Comparison of ENCODE assay signal across 24 mouse cellular contexts in genomic region chr19:11804423-11804822, GRCm38 (mm10). TPM values are rescaled to one million over a fixed set of nuclear protein-coding genes. Genes with fewer than 3 reads are reported as not detected.
DNase-seq lines count a peak whose midpoint lies in the region; ATAC-seq and TF ChIP-seq lines count a peak whose summit lies in the region.
"Had no signal": no experiment of that assay in that cellular context is flagged by ENCODE, and none has a peak within 500 bp of the region (broad histone marks: within the 10 kb centered on the region; RNA-seq: fewer than 3 reads in every experiment).

No protein-coding gene starts in this region.

- TF ChIP-seq POLR2A in lung, adult 2 months (IDR thresholded peaks at IDR 0.05; ENCODE audit: borderline replicate concordance, extremely low read depth, low read depth, low read length): no peak

- no peak for ATAC-seq in stomach, postnatal 0 days (ENCODE audit: low FRiP score, low TSS enrichment)
- ATAC-seq: activated CD4-positive, CD25-positive, alpha-beta regulatory T cell, adult 4 months; intestine, postnatal 0 days had no signal

- no peak for TF ChIP-seq CTCF in lung, adult 2 months (IDR thresholded peaks at IDR 0.05; ENCODE audit: insufficient read depth, low read length)
- TF ChIP-seq CTCF in stomach, postnatal 0 days (IDR thresholded peaks at IDR 0.05; ENCODE audit: low read depth): no peak

- no peak overlapping the region for H3K9ac ChIP-seq in stomach, postnatal 0 days (ENCODE audit: low read length)
- H3K9ac ChIP-seq: hindbrain, embryonic 15.5 days; liver, embryonic 14.5 days; neural tube, embryonic 13.5 days had no signal

- H3K4me1 ChIP-seq in lung, adult 2 months (ENCODE audit: control insufficient read depth, insufficient read depth, low read length): peaks cover 23% of the 10 kb centered on the region
- H3K4me1 ChIP-seq in stomach, postnatal 0 days (replicated peaks; ENCODE audit: control insufficient read depth, insufficient read depth): no peaks in the 10 kb centered on the region
- H3K4me1 ChIP-seq: hindbrain, embryonic 15.5 days; neural tube, embryonic 13.5 days had no signal

- peak; percentile 95 for DNase-seq in heart, adult 11 months
- DNase-seq in heart, postnatal 4 days: no peak
- DNase-seq in lung, adult 18-20 months: peak; percentile 67 to 73
- DNase-seq in lung, adult 2 months: no peak
- DNase-seq in lung, postnatal 14 days: peak; percentile 39
- DNase-seq in stomach, postnatal 0 days (ENCODE audit: low spot score): no peak
- no peak for DNase-seq in left cerebral cortex, adult 11 months (ENCODE audit: low spot score)
- DNase-seq in natural killer cell, adult 2 months (ENCODE audit: low spot score in 2 of 2): no peak
- DNase-seq: adrenal gland, postnatal 14 days; cerebellum, adult 8-10 months; gastrocnemius, postnatal 10 days had no signal

- H3K9me3 ChIP-seq in stomach, postnatal 0 days (ENCODE audit: control insufficient read depth, low read length): no peaks in the 10 kb centered on the region
- H3K9me3 ChIP-seq: hindbrain, embryonic 15.5 days; neural tube, embryonic 13.5 days had no signal

- H3K4me2 ChIP-seq in stomach, postnatal 0 days (replicated peaks; ENCODE audit: low read depth): no peak overlapping the region
- H3K4me2 ChIP-seq: hindbrain, embryonic 15.5 days; neural tube, embryonic 13.5 days had no signal

- H3K36me3 ChIP-seq in stomach, postnatal 0 days (ENCODE audit: control insufficient read depth, insufficient read depth, low read length): no peaks in the 10 kb centered on the region
- H3K36me3 ChIP-seq: hindbrain, embryonic 15.5 days; neural tube, embryonic 13.5 days had no signal

- WGBS in lung, adult 2 months: 13% methylated on average over 1 of the region's 1 CpGs
- 55% methylated on average over 1 of the region's 1 CpGs for WGBS in stomach, postnatal 0 days

- no peak overlapping the region for H3K4me3 ChIP-seq in lung, adult 2 months (replicated peaks; ENCODE audit: extremely low read depth, low read depth, low read length)
- no peak overlapping the region for H3K4me3 ChIP-seq in stomach, postnatal 0 days (ENCODE audit: low read depth, low read length)
- H3K4me3 ChIP-seq: hindbrain, embryonic 15.5 days; neural tube, embryonic 13.5 days had no signal

- 0 out of 2 replicates have a peak overlapping the region, but pooled peaks have one; percentile 4 for H3K27ac ChIP-seq in stomach, postnatal 0 days (replicated peaks)
- H3K27ac ChIP-seq: hindbrain, embryonic 15.5 days; liver, embryonic 14.5 days; neural tube, embryonic 13.5 days had no signal

- no peak for TF ChIP-seq EP300 in stomach, postnatal 0 days (optimal IDR thresholded peaks at IDR 0.05)

- no peaks in the 10 kb centered on the region for H3K27me3 ChIP-seq in stomach, postnatal 0 days (ENCODE audit: control insufficient read depth, insufficient read depth, low read length)
- H3K27me3 ChIP-seq: CH12.LX; hindbrain, embryonic 15.5 days; neural tube, embryonic 13.5 days had no signal

RNA-seq across cellular contexts. Expression of gene Stx3, which starts 14.8 kb away (rescaled TPM):
- 1 to 10 TPM; 5.4 to 6.1 TPM for total RNA-seq in heart, postnatal 4 days (2021)
- 22.1 and 23.1 TPM in 2 replicates for polyA plus RNA-seq in lung, adult 2 months (2012; rRNA removed)
- 17.9 and 18.7 TPM in 2 replicates for polyA plus RNA-seq in stomach, postnatal 0 days (2015; fragmentation: Nextera tagmentation; extraction: Ambion mirVana)

RNA-seq across cellular contexts. Expression of gene Mrpl16, which starts 34.2 kb away (rescaled TPM):
- total RNA-seq in heart, postnatal 4 days (2021): 10 to 100 TPM; 88.3 to 89.9 TPM
- 4.8 and 6.6 TPM in 2 replicates for polyA plus RNA-seq in lung, adult 2 months (2012; rRNA removed)
- polyA plus RNA-seq in stomach, postnatal 0 days (2015; fragmentation: Nextera tagmentation; extraction: Ambion mirVana): 49.2 and 51.4 TPM in 2 replicates

RNA-seq across cellular contexts. Expression of gene Olfr1417, which starts 34.6 kb away (rescaled TPM):
- not detected for total RNA-seq in heart, postnatal 4 days (2021)
- not detected in 2 replicates for polyA plus RNA-seq in lung, adult 2 months (2012; rRNA removed)
- not detected in 2 replicates for polyA plus RNA-seq in stomach, postnatal 0 days (2015; fragmentation: Nextera tagmentation; extraction: Ambion mirVana)
- total RNA-seq: adrenal gland, postnatal 14 days; CH12.LX; gastrocnemius, postnatal 10 days; heart, postnatal 10 days; left cerebral cortex, adult 18-20 months; monocyte, adult 5-6 weeks had no signal
- polyA plus RNA-seq: activated CD4-positive, CD25-positive, alpha-beta regulatory T cell, adult 4 months; embryonic facial prominence, embryonic 14.5 days; limb, embryonic 11.5 days; liver, embryonic 14.5 days; neural tube, embryonic 13.5 days; thymus, postnatal 0 days had no signal

RNA-seq across cellular contexts. Expression of gene Olfr1418, which starts 56.4 kb away (rescaled TPM):
- not detected for total RNA-seq in heart, postnatal 4 days (2021)
- polyA plus RNA-seq in lung, adult 2 months (2012; rRNA removed): not detected in 2 replicates
- polyA plus RNA-seq in stomach, postnatal 0 days (2015; fragmentation: Nextera tagmentation; extraction: Ambion mirVana): not detected in 2 replicates
- total RNA-seq: adrenal gland, postnatal 14 days; CH12.LX; gastrocnemius, postnatal 10 days; heart, postnatal 10 days; left cerebral cortex, adult 18-20 months; monocyte, adult 5-6 weeks had no signal
- polyA plus RNA-seq: activated CD4-positive, CD25-positive, alpha-beta regulatory T cell, adult 4 months; embryonic facial prominence, embryonic 14.5 days; hindbrain, embryonic 15.5 days; intestine, postnatal 0 days; kidney, embryonic 16.5 days; limb, embryonic 11.5 days; liver, embryonic 14.5 days; neural tube, embryonic 13.5 days; thymus, postnatal 0 days had no signal

RNA-seq across cellular contexts. Expression of gene Gif, which starts 57.1 kb away (rescaled TPM):
- not detected for total RNA-seq in heart, postnatal 4 days (2021)
- polyA plus RNA-seq in lung, adult 2 months (2012; rRNA removed): 0.14 and 0.18 TPM in 2 replicates
- 161 and 172 TPM in 2 replicates for polyA plus RNA-seq in stomach, postnatal 0 days (2015; fragmentation: Nextera tagmentation; extraction: Ambion mirVana)
- total RNA-seq: adrenal gland, postnatal 14 days; gastrocnemius, postnatal 10 days; heart, postnatal 10 days; left cerebral cortex, adult 18-20 months; monocyte, adult 5-6 weeks had no signal
- polyA plus RNA-seq: activated CD4-positive, CD25-positive, alpha-beta regulatory T cell, adult 4 months; embryonic facial prominence, embryonic 14.5 days; hindbrain, embryonic 15.5 days; intestine, postnatal 0 days; kidney, embryonic 16.5 days; limb, embryonic 11.5 days; neural tube, embryonic 13.5 days; thymus, postnatal 0 days had no signal

Comparison
In these comparisons a context has a peak if more than half of its experiments do, and no peak if none do; other contexts are left out.
1. DNase-seq: peak in heart, adult 11 months (single experiment), lung, adult 18-20 months (2 of 2) and lung, postnatal 14 days (single experiment); none in heart, postnatal 4 days (single experiment), lung, adult 2 months (single experiment), stomach, postnatal 0 days (single experiment), left cerebral cortex, adult 11 months (single experiment) and natural killer cell, adult 2 months (0 of 2).